Mouse (Mus musculus) lung, adult 2 months (tissue): Measurements from ENCODE around the gene Lsamp.
"Not testable (repeated sequence)": the region's sequence is repeated elsewhere in the genome, so short reads cannot be mapped to it uniquely, and the experiment has no call there.

Experiments
- CTCF ChIP-seq: fragments of 200-500 bp; IDR thresholded peaks from 2 replicates; pipeline ENCODE4 v1.5.1; 2011; ENCODE audit warnings: mild to moderate bottlenecking, low read length, control low read depth; ENCODE audit not compliant: insufficient read depth
- POLR2A ChIP-seq: fragments of 200-500 bp; IDR thresholded peaks from 2 replicates; pipeline ENCODE4 v1.6.1; 2011; ENCODE audit warnings: low read depth, mild to moderate bottlenecking, control low read depth, low read length, borderline replicate concordance; ENCODE audit errors: extremely low read depth

- TF ChIP-seq POLR2A, CTCF: not testable (repeated sequence)
Measured at GRCm38 (mm10) chr16:40616697-40617096, 632.5 kb downstream of the Lsamp start.
